In the genomic region with DNA sequence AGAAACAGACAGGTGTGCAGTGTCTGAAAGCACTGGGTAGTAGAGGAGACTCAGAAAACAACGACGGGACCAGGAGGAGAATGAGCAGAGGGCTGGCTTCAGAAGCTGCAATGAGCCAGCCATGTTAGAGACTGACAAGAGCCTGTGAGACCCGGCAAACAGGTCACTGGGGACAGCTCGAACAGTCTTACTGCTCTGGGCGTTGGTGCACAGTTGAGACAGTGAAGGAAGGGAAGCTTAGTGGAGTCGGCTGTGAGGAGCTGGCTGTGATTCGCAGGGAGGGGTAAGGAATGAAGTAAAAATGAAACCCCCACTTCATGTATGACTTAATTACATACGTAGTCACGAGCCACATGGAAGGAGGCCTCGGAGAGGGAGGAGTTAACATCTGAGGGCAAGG, we compare ENCODE assay signal across 9 mouse cellular contexts. TPM values are rescaled to one million over a fixed set of nuclear protein-coding genes. Genes with fewer than 3 reads are reported as not detected.
A peak's percentile ranks its signal among the peaks of the same experiment; 100 is the strongest.
DNase-seq lines count a peak whose midpoint lies in the region; ATAC-seq and TF ChIP-seq lines count a peak whose summit lies in the region.
"Had no signal": no experiment of that assay in that cellular context is flagged by ENCODE, and none has a peak within 500 bp of the region (broad histone marks: within the 10 kb centered on the region; RNA-seq: fewer than 3 reads in every experiment).

No protein-coding gene starts in this region.

- no peaks in the 10 kb centered on the region for H3K27me3 ChIP-seq in forebrain, embryonic 15.5 days
- no peaks in the 10 kb centered on the region for H3K27me3 ChIP-seq in intestine, embryonic 15.5 days (replicated peaks)
- no peaks in the 10 kb centered on the region for H3K27me3 ChIP-seq in midbrain, embryonic 14.5 days (ENCODE audit: control insufficient read depth, insufficient read depth, low read length)

- peak; percentile 96 for DNase-seq in heart, adult 11 months
- DNase-seq in heart, adult 8-10 months (ENCODE audit: low spot score): no peak
- no peak for DNase-seq in midbrain, embryonic 14.5 days
- DNase-seq in adrenal gland, postnatal 14 days: no peak
- no peak for DNase-seq in urinary bladder, adult 18-20 months (ENCODE audit: low spot score in 2 of 2)
- DNase-seq in left cerebral cortex, adult 2 months (ENCODE audit: extremely low spot score in 1 of 2, low spot score in 2 of 2): no peak
- DNase-seq: right cerebral cortex, postnatal 14 days had no signal

- WGBS in forebrain, embryonic 15.5 days: 16% methylated on average over 10 of the region's 10 CpGs
- 22% methylated on average over 10 of the region's 10 CpGs for WGBS in intestine, embryonic 15.5 days
- WGBS in midbrain, embryonic 14.5 days: 6% methylated on average over 10 of the region's 10 CpGs

- no peak for ATAC-seq in forebrain, embryonic 15.5 days (replicated peaks)
- ATAC-seq in intestine, embryonic 15.5 days: peak; percentile 63
- ATAC-seq in midbrain, embryonic 14.5 days (ENCODE audit: low FRiP score, low TSS enrichment): no peak

- no peaks in the 10 kb centered on the region for H3K36me3 ChIP-seq in forebrain, embryonic 15.5 days
- H3K36me3 ChIP-seq in intestine, embryonic 15.5 days: no peaks in the 10 kb centered on the region
- H3K36me3 ChIP-seq in midbrain, embryonic 14.5 days (ENCODE audit: control insufficient read depth, insufficient read depth, low read length): no peaks in the 10 kb centered on the region

- H3K4me1 ChIP-seq in forebrain, embryonic 15.5 days: peaks cover 47% of the 10 kb centered on the region
- H3K4me1 ChIP-seq in intestine, embryonic 15.5 days (replicated peaks): peaks cover 7% of the 10 kb centered on the region; the same call in 1 of the 2 replicates
- peaks cover 12% of the 10 kb centered on the region for H3K4me1 ChIP-seq in midbrain, embryonic 14.5 days (ENCODE audit: control insufficient read depth, insufficient read depth, low read length)

- H3K4me2 ChIP-seq in forebrain, embryonic 15.5 days (replicated peaks): peak overlapping the region; percentile 37
- H3K4me2 ChIP-seq in intestine, embryonic 15.5 days (replicated peaks): peak overlapping the region; percentile 54
- H3K4me2 ChIP-seq in midbrain, embryonic 14.5 days (ENCODE audit: low read length): peak overlapping the region; percentile 47

- H3K27ac ChIP-seq in forebrain, embryonic 15.5 days (replicated peaks): no peak overlapping the region
- H3K27ac ChIP-seq in intestine, embryonic 15.5 days: no peak overlapping the region
- H3K27ac ChIP-seq in midbrain, embryonic 14.5 days (replicated peaks; ENCODE audit: low read depth, low read length): no peak overlapping the region
- H3K27ac ChIP-seq in left cerebral cortex, adult 2 months: no peak overlapping the region

- peak overlapping the region; percentile 7; the same call in 1 of the 2 replicates for H3K4me3 ChIP-seq in forebrain, embryonic 15.5 days
- H3K4me3 ChIP-seq in intestine, embryonic 15.5 days (replicated peaks): peak overlapping the region; percentile 3; the same call in 1 of the 2 replicates
- H3K4me3 ChIP-seq in midbrain, embryonic 14.5 days (replicated peaks; ENCODE audit: low read depth, low read length): peak overlapping the region; percentile 16
- H3K4me3 ChIP-seq in left cerebral cortex, adult 2 months: no peak overlapping the region

- no peak for TF ChIP-seq CTCF in left cerebral cortex, adult 2 months (IDR thresholded peaks at IDR 0.05)

- no peak overlapping the region for H3K9ac ChIP-seq in forebrain, embryonic 15.5 days (replicated peaks)
- no peak overlapping the region for H3K9ac ChIP-seq in intestine, embryonic 15.5 days
- no peak overlapping the region for H3K9ac ChIP-seq in midbrain, embryonic 14.5 days (replicated peaks; ENCODE audit: low read length)

- intact Hi-C loops in left cerebral cortex, adult 2 months (cut with DNase I): loop anchor here (5.0 kb wide), 1 partner anchor 152 kb away; no protein-coding TSS in a partner anchor

- H3K9me3 ChIP-seq in forebrain, embryonic 15.5 days: no peaks in the 10 kb centered on the region
- H3K9me3 ChIP-seq in intestine, embryonic 15.5 days: no peaks in the 10 kb centered on the region
- H3K9me3 ChIP-seq in midbrain, embryonic 14.5 days (ENCODE audit: control insufficient read depth, low read length): no peaks in the 10 kb centered on the region

RNA-seq across cellular contexts. Expression of a gene that starts 8.8 kb away (rescaled TPM):
- 10 to 100 TPM in 3 of 4 experiments, 1 to 10 TPM in 1; 9.6 to 11.9 (median 10.7) TPM for total RNA-seq in heart, adult 8-10 months (2022)
- polyA plus RNA-seq in forebrain, embryonic 15.5 days (2015; fragmentation: Nextera tagmentation; extraction: Ambion mirVana): 5.2 and 6.4 TPM in 2 replicates
- polyA plus RNA-seq in intestine, embryonic 15.5 days (2015; fragmentation: Nextera tagmentation; extraction: Ambion mirVana): 9.3 and 11.4 TPM in 2 replicates
- polyA plus RNA-seq in midbrain, embryonic 14.5 days (2014; fragmentation: Nextera tagmentation; extraction: Ambion mirVana): 6.2 and 7.6 TPM in 2 replicates
- 30.0 and 36.9 TPM in 2 replicates for total RNA-seq in adrenal gland, postnatal 14 days (2021)
- 1 to 10 TPM; 3.7 to 5.0 TPM for total RNA-seq in left cerebral cortex, adult 2 months (2021)

RNA-seq across cellular contexts. Expression of a gene that starts 37.1 kb away (rescaled TPM):
- total RNA-seq in heart, adult 8-10 months (2022): 10 to 100 TPM; 20.2 to 26.5 (median 21.6) TPM
- polyA plus RNA-seq in forebrain, embryonic 15.5 days (2015; fragmentation: Nextera tagmentation; extraction: Ambion mirVana): 36.6 and 37.8 TPM in 2 replicates
- polyA plus RNA-seq in intestine, embryonic 15.5 days (2015; fragmentation: Nextera tagmentation; extraction: Ambion mirVana): 5.4 TPM in 2 replicates
- 48.8 and 64.2 TPM in 2 replicates for polyA plus RNA-seq in midbrain, embryonic 14.5 days (2014; fragmentation: Nextera tagmentation; extraction: Ambion mirVana)
- 17.2 and 20.2 TPM in 2 replicates for total RNA-seq in adrenal gland, postnatal 14 days (2021)
- total RNA-seq in left cerebral cortex, adult 2 months (2021): 10 to 100 TPM; 87.6 to 90.9 TPM

RNA-seq across cellular contexts. Expression of a gene that starts 57.0 kb away (rescaled TPM):
- 1 to 10 TPM in 1 of 4 experiments, under 1 TPM in 3; 0.82 to 1.9 (median 0.86) TPM for total RNA-seq in heart, adult 8-10 months (2022)
- 0.34 and 0.38 TPM in 2 replicates for polyA plus RNA-seq in forebrain, embryonic 15.5 days (2015; fragmentation: Nextera tagmentation; extraction: Ambion mirVana)
- 12.1 and 12.9 TPM in 2 replicates for polyA plus RNA-seq in intestine, embryonic 15.5 days (2015; fragmentation: Nextera tagmentation; extraction: Ambion mirVana)
- polyA plus RNA-seq in midbrain, embryonic 14.5 days (2014; fragmentation: Nextera tagmentation; extraction: Ambion mirVana): 0.20 and 0.34 TPM in 2 replicates
- 1.4 and 4.7 TPM in 2 replicates for total RNA-seq in adrenal gland, postnatal 14 days (2021)
- total RNA-seq in left cerebral cortex, adult 2 months (2021): 1 to 10 TPM; 1.4 TPM
